Mouse (Mus musculus) bone marrow macrophage, adult 2 months (primary cell): ENCODE measurements around the gene Gpx3.

ENCODE experiments used
- CTCF ChIP-seq: IDR thresholded peaks from 2 replicates; pipeline ENCODE4 v1.5.1; 2012; ENCODE audit warnings: low read depth, mild to moderate bottlenecking, low read length, moderate library complexity
- POLR2A ChIP-seq: IDR thresholded peaks from 2 replicates; pipeline ENCODE4 v1.6.1; 2012; ENCODE audit warnings: mild to moderate bottlenecking, low read depth, low read length, borderline replicate concordance

DNA sequence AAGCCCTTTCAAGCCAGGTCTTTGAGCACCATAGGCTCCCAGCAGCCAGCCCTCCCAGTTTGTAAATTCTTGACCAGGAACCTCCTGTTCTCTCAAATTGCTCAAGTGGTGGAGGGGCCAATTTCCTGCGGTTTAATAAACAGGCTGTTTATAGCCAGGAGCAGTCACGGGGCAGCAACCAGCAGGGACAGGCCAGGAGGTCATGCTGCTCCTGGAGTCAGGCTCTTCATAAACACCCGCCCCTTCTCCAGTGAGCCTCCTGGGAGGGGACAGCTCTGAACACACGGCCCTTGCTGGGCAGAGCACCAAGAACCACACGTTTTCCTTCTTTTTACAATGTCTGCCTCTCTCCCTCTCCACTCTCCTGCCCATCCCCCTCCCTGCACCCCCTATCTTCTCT, 17.3 kb upstream of the Gpx3 start:
- TF ChIP-seq CTCF (no peak), POLR2A (no peak)
